Mouse (Mus musculus): ENCODE results near the gene Parp16. TPM values are rescaled to one million over a fixed set of nuclear protein-coding genes. Genes with fewer than 3 reads are reported as not detected.
"Not testable (repeated sequence)": the region's sequence is repeated elsewhere in the genome, so short reads cannot be mapped to it uniquely, and the experiment has no call there.

Gene Parp16
- total RNA-seq, 2 experiments from 2014 or later, result 4.1 TPM

DNA sequence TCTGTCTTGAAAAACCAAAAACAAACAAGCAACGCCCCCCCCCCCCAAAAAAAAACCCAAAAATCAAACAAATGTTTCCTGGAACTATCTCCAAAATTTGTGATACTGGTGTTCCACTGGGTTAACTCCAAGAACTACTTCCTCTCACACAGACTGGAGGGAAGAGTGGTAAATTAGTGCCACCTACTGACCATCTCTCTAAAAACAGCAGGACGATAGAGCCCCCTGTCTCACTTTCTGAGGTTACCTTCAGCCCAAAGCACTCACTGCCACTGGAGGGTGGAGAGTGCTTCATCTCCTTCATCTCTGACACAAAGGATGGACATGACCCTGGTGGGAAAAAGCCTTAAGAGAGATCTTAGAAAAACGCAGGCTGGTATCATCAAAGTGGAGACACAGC, 88.1 kb downstream of the Parp16 start:
- DNase-seq (ENCODE audit: low spot score in 2 of 2), result peak; percentile 16 to 74

DNA sequence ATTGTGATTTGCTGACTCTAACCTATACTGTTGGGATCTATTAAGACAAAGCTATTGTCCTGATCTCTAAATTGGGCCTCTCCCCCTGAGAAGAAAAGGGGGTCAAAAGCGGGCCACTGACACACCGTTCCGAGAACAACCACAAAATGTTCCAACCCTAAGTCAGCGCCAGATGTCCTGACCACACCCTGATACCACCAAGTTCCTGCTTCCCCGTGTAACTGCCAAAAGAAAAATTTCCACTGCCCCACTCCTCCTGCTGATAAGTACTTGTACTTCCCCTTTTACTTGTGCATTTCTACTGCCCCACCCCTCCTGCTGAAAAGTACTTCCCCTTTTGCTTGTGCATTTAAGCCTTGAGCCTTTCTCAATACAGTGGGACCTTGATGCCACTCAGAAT, 93.1 kb downstream of the Parp16 start:
- not testable (repeated sequence) for DNase-seq (ENCODE audit: low spot score in 2 of 2)

Other genes starting within 250 kb of the Parp16 start
- gene Slc24a1, start 243.7 kb upstream of the Parp16 start, total RNA-seq (2021), result under 1 TPM; 0.12 to 0.28 TPM
- gene Ints14, start 234.4 kb upstream of the Parp16 start, total RNA-seq (2021), result 10 to 100 TPM; 22.4 to 25.0 TPM
- 100 to 1,000 TPM; 161 to 165 TPM for gene Hacd3, start 173.7 kb upstream of the Parp16 start, total RNA-seq (2021)
- 100 to 1,000 TPM; 136 to 151 TPM for gene Dpp8, start 162.9 kb upstream of the Parp16 start, total RNA-seq (2021)
- 10 to 100 TPM; 26.1 to 30.4 TPM for gene Igdcc4, start 93.9 kb upstream of the Parp16 start, total RNA-seq (2021)
- 1 to 10 TPM; 5.3 to 6.1 TPM for gene Igdcc3, start 54.2 kb upstream of the Parp16 start, total RNA-seq (2021)
- under 1 TPM; 0.07 to 0.14 TPM for gene Cilp, start 69.8 kb downstream of the Parp16 start, total RNA-seq (2021)
- gene Clpx, start 98.9 kb downstream of the Parp16 start, total RNA-seq (2021), result 10 to 100 TPM; 30.4 to 30.8 TPM
- 10 to 100 TPM; 22.4 to 27.2 TPM for gene Pdcd7, start 150.8 kb downstream of the Parp16 start, total RNA-seq (2021)
- 1 to 10 TPM; 3.8 to 6.5 TPM for gene Ubap1l, start 165.7 kb downstream of the Parp16 start, total RNA-seq (2021)
- gene Kbtbd13, start 196.3 kb downstream of the Parp16 start, total RNA-seq (2021), result under 1 TPM; 0.21 to 0.25 TPM
- gene Rasl12, start 203.2 kb downstream of the Parp16 start, total RNA-seq (2021), result 1 to 10 TPM; 3.6 to 4.8 TPM
- gene Slc51b, start 227.6 kb downstream of the Parp16 start, total RNA-seq (2021), result not detected
- 10 to 100 TPM; 18.4 to 18.8 TPM for gene Mtfmt, start 240.4 kb downstream of the Parp16 start, total RNA-seq (2021)